Mouse (Mus musculus) intestine, embryonic 15.5 days (tissue): ENCODE measurements around the gene Eps15. TPM values are rescaled to one million over a fixed set of nuclear protein-coding genes. Genes with fewer than 3 reads are reported as not detected.
A peak's percentile ranks its signal among the peaks of the same experiment; 100 is the strongest.

Source experiments
- ATAC-seq: fragments of 200-750 bp; cut with Nextera tagmentation; 2 replicates; pipeline ENCODE4 v1.8.0; 2017; ENCODE audit warnings: moderate TSS enrichment, moderate library complexity
- H3K27ac ChIP-seq: fragments of 300-500 bp; sonication (generic); 2 replicates; pipeline ENCODE4 v1.5.1; 2015; ENCODE audit warnings: mild to moderate bottlenecking, inconsistent platforms
- H3K27me3 ChIP-seq: fragments of 300-500 bp; sonication (generic); replicated peaks from 2 replicates; pipeline ENCODE4 v1.6.1; 2015; ENCODE audit warnings: inconsistent platforms
- H3K36me3 ChIP-seq: fragments of 300-500 bp; sonication (generic); 2 replicates; pipeline ENCODE4 v1.6.1; 2015; ENCODE audit warnings: inconsistent platforms
- H3K4me1 ChIP-seq: fragments of 300-500 bp; sonication (generic); replicated peaks from 2 replicates; pipeline ENCODE4 v1.6.1; 2015; ENCODE audit warnings: inconsistent platforms
- H3K4me2 ChIP-seq: fragments of 300-500 bp; sonication (generic); replicated peaks from 2 replicates; pipeline ENCODE4 v1.6.1; 2015; ENCODE audit warnings: mild to moderate bottlenecking, inconsistent platforms
- H3K4me3 ChIP-seq: fragments of 300-500 bp; sonication (generic); replicated peaks from 2 replicates; pipeline ENCODE4 v1.5.1; 2015; ENCODE audit warnings: inconsistent platforms
- H3K9ac ChIP-seq: fragments of 300-500 bp; sonication (generic); 2 replicates; pipeline ENCODE4 v1.6.1; 2015; ENCODE audit warnings: inconsistent platforms
- H3K9me3 ChIP-seq: fragments of 300-500 bp; sonication (generic); 2 replicates; pipeline ENCODE4 v1.6.1; 2016; ENCODE audit warnings: inconsistent platforms
- WGBS: fragments of 180-500 bp; shearing (Covaris S2); methylation state at CpG from one replicate; pipeline ENCODE4 v1.1.7; 2015; 5-methylcytosine and 5-hydroxymethylcytosine counted together
- polyA plus RNA-seq: library from polyadenylated mRNA; unstranded; fragments of >200 nt; fragmentation: Nextera tagmentation; extraction: Ambion mirVana; gene quantifications from 2 replicates; pipeline ENCODE4 v1.2.1, GENCODE M21; 2015

Gene Eps15
- 30.4 and 35.1 TPM in 2 replicates for polyA plus RNA-seq

DNA sequence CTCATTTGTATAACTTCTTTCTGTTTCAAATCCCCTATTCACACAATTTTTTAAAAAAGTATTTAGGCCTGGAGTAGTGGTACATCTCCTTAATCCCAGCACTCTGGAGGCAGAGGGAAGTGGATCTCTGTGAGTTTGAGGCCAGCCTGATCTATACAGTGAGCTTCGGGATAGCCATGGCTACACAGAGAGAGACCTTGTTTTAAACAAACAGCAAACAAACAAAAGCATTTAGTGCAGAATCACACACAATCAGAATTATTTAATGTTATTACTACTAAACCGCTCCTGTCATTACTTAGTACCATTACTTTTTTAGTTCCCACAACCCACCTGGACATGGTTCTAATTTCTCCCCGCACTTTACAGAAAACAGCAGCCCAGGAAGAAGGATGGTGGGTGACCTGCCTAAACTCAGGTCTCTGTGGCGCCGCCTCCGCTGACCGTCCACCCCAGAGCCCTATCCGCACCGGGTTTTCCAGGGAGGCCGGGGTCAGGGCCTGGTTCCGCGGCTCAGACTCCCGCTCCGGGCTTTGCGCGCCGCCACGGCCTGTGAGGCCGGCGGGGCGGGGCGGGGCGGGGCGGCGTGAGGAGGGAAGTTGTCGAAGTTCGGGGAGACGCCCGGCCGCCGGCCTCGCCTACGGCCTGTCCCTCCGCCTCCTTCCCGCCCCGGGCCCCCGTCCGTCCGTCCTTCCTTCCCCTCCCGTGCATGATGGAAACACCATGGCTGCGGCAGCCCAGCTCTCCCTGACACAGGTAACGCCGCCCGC is at the start of gene Eps15:
Gene Eps15 (plus strand): TSS at position 580 of the 770 bp plus-strand sequence.
- 0 out of 2 replicates have a peak, but pooled peaks cover 11% of the 10 kb centered on the region for H3K4me1 ChIP-seq
- no peaks in the 10 kb centered on the region for H3K27me3 ChIP-seq
- H3K36me3 ChIP-seq = no peaks in the 10 kb centered on the region
- H3K27ac ChIP-seq = peak within 1 kb of the TSS; percentile 81
- peak; percentile 97 for ATAC-seq
- no peaks in the 10 kb centered on the region for H3K9me3 ChIP-seq
- peak within 1 kb of the TSS; percentile 81 for H3K9ac ChIP-seq
- H3K4me2 ChIP-seq = peak within 1 kb of the TSS; percentile 87
- WGBS = 2% methylated on average over 44 of the region's 44 CpGs
- H3K4me3 ChIP-seq = peak within 1 kb of the TSS; percentile 85

DNA sequence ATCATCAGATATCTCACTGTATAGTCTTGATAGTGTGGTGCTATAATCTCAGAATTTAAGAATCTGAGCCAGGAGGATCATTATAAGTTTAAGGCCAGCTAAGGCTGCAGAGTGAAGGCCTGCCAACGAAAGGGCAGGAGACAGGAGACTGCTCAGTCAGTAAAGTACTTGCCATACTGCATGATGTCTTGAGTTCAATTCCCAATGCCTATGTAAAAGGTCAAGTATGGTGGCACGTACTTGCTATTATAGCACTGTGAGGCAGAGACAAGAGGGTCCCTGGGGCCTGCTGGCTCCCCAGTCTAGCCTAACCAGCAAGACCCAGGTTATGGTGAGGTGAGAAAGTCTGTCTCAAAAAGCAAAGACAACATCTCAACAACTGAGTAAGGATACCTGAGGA is 45.9 kb upstream of the Eps15 start, which contains the start of gene Calr4:
Gene Calr4 (plus strand): TSS at position 301 of the 400 bp plus-strand sequence.
- no peaks in the 10 kb centered on the region for H3K9me3 ChIP-seq
- H3K27ac ChIP-seq = no peak within 1 kb of the TSS
- WGBS = 85% methylated on average over 2 of the region's 2 CpGs
- H3K4me2 ChIP-seq = no peak within 1 kb of the TSS
- H3K36me3 ChIP-seq = no peaks in the 10 kb centered on the region
- no peaks in the 10 kb centered on the region for H3K27me3 ChIP-seq
- ATAC-seq = no peak
- H3K4me1 ChIP-seq = no peaks in the 10 kb centered on the region
- H3K9ac ChIP-seq = no peak within 1 kb of the TSS
- H3K4me3 ChIP-seq = no peak within 1 kb of the TSS

DNA sequence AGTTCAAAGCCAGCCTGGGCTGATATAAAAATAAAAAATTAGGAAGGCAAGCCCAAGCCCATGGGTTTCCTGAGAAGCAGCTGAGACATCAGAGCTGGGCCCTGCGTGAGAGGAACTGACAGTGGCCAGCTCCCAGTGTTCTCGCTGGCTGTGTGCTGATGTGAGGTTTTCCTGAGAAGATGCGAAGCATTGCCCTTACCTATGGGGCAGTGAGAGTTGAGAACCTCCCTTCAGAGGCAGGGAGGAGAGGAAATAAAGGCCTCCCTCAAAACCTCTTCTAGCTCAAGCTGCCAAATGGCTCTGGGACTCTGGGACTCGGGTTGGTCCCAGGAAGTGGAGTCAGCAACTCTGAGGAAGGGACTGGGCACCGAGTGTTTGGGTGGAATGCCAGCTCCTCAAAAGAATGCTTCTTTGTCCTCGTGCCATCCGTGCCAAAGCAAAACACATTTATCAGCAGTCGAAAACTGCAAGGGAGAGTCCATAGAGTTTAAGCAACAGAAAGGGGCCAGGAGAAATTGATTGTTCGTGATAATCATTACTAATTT is 45.2 kb upstream of the Eps15 start:
- Histone ChIP-seq H3K27ac (no peak overlapping the region), H3K9me3 (no peaks in the 10 kb centered on the region), H3K4me3 (no peak overlapping the region), H3K4me1 (no peaks in the 10 kb centered on the region), H3K36me3 (no peaks in the 10 kb centered on the region), H3K4me2 (no peak overlapping the region), H3K9ac (no peak overlapping the region), H3K27me3 (no peaks in the 10 kb centered on the region)
- no peak for ATAC-seq
- 70% methylated on average over 9 of the region's 9 CpGs for WGBS

DNA sequence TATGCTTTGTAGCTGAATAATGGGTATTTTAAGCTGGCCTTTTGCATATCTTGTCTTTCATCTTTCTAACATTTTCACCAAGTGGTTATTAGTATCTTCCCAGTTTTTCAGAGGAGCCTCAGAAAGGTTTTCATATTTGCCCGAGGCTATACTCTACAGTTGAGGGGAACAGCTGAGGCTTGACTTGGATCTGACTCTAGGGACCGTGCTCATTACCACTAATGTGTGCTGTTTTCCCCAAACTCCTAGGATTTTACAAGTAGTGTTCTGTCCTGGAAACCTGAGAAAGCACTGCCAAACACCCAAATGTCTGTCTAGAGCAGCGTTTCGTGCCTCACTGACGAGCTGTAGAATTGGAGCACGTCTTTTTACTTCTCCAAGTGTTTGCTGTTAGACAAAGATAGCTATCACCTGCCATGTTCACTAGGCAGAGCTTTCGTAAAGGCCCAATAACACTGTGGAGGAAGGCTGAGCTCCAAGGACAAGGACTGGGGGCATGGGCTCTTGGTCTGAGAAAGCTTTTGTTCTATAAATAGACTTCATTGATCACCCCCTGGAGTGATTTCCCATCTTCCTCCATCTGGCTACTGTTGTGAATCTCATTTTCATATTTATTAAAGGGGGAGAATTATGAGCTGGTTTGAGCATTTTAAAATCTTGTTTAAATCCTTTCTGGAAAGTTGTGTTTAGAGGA is 43.7 kb upstream of the Eps15 start:
- Histone ChIP-seq H3K9ac (no peak overlapping the region), H3K36me3 (no peaks in the 10 kb centered on the region), H3K4me3 (no peak overlapping the region), H3K27me3 (no peaks in the 10 kb centered on the region), H3K9me3 (no peaks in the 10 kb centered on the region), H3K27ac (no peak overlapping the region), H3K4me2 (no peak overlapping the region), H3K4me1 (no peaks in the 10 kb centered on the region)
- no peak for ATAC-seq
- 69% methylated on average over 7 of the region's 7 CpGs for WGBS

DNA sequence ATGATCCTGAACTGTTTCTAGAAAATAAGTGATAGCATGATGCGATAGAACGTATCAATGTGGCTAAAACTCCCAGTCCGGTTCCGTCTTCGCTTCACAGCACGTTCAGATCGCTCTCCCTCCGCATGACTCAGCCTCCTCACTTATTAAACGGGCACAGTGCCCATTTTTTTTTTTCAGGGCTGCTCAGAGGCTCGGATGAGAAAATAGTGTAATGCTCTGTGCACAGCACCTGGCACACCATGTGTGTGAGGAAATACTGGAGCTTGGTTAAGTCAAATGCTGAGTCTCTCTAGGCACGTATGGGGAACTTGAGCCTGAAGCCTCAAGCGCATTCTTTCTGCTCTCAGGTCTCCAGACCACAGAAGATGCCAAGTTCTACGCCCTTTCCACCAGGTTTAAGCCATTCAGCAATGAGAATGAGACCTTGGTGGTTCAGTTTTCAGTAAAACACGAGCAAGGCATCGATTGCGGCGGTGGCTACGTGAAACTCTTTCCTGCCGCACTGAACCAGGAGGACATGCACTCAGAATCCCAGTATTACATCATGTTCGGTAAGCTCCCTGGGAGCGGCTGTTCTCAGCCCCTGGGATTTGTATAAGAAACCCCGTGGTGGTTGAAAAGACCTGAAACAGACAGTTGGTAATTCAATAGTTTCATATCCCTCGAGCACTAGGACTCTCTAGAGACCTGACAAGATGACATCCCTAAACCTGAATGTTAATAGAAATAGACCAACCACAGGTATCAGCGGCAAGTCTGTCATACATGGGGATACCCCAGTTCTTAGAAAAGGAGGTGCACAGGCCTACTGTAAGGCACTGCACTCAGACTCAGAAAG is 41.4 kb upstream of the Eps15 start:
- Histone ChIP-seq H3K36me3 (no peaks in the 10 kb centered on the region), H3K9me3 (no peaks in the 10 kb centered on the region), H3K4me3 (no peak overlapping the region), H3K9ac (no peak overlapping the region), H3K4me2 (no peak overlapping the region), H3K27ac (no peak overlapping the region), H3K27me3 (no peaks in the 10 kb centered on the region), H3K4me1 (no peaks in the 10 kb centered on the region)
- 84% methylated on average over 24 of the region's 24 CpGs for WGBS
- no peak for ATAC-seq

DNA sequence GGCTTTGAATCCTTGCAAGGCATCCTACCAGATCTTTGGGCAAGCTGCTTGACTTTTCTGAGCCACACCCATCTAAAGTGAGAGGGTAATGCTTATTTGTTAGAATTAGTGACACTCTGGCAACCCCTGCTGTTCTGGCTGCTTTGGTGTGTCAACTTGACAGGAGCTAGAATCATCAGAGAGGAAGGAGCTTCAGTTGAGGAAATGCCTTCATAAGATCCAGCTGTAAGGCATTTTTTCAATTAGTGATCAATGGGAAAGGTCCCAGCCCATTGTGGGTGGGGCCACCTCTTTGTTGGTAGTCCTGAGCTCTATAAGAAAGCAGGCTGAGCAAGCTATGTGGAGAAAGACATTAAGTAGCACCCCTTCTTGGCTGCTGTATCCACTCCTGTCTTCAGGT is 38.8 kb upstream of the Eps15 start:
- H3K9ac ChIP-seq = no peak overlapping the region
- H3K27me3 ChIP-seq = no peaks in the 10 kb centered on the region
- no peak for ATAC-seq
- H3K4me3 ChIP-seq = no peak overlapping the region
- H3K9me3 ChIP-seq = no peaks in the 10 kb centered on the region
- no peak overlapping the region for H3K4me2 ChIP-seq
- no peak overlapping the region for H3K27ac ChIP-seq
- H3K4me1 ChIP-seq = no peaks in the 10 kb centered on the region
- H3K36me3 ChIP-seq = no peaks in the 10 kb centered on the region

DNA sequence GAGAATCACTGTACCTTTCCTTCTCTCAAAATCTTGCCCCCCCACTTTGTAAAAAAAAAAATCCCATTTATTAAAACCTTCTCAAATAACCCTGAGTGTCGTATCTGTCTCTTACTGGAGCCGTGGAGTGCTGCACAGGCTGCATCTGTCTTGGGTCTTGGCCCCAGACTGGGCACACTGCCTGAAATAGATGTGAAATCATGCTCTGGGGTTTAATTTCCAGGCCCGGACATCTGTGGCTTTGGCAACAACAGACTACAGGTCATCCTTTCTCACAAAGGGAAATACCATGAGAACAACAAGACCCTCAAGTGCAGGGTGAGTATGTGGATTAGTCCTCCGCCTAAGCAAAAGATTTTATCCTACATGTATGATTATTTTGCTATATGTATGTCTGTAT is 38.1 kb upstream of the Eps15 start:
- no peak for ATAC-seq
- no peaks in the 10 kb centered on the region for H3K4me1 ChIP-seq
- H3K4me3 ChIP-seq = no peak overlapping the region
- no peak overlapping the region for H3K4me2 ChIP-seq
- WGBS = 43% methylated on average over 4 of the region's 4 CpGs
- H3K9ac ChIP-seq = no peak overlapping the region
- H3K27ac ChIP-seq = no peak overlapping the region
- H3K27me3 ChIP-seq = no peaks in the 10 kb centered on the region
- H3K9me3 ChIP-seq = no peaks in the 10 kb centered on the region
- no peaks in the 10 kb centered on the region for H3K36me3 ChIP-seq

DNA sequence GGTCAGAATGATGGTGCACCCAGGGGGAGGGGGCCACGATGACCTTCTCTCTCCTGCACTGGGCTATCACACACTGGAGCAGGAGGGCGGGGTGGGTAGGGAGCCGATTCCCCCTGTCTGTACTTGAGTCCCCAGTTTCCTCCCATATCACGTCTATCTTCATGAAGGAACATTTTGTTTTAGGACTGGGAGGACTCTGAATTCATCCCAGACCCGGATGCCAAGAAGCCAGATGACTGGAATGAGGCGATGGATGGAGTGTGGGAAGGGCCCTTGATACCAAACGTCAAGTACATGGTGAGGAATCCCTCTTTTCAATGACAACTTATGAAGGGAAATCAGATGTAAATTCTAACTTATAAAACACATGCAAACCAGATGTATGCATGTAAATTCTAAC is 35.6 kb upstream of the Eps15 start:
- Histone ChIP-seq H3K4me2 (no peak overlapping the region), H3K9me3 (no peaks in the 10 kb centered on the region), H3K4me1 (no peaks in the 10 kb centered on the region), H3K9ac (no peak overlapping the region), H3K36me3 (no peaks in the 10 kb centered on the region), H3K27ac (no peak overlapping the region), H3K27me3 (no peaks in the 10 kb centered on the region), H3K4me3 (no peak overlapping the region)
- WGBS = 75% methylated on average over 7 of the region's 7 CpGs
- no peak for ATAC-seq

DNA sequence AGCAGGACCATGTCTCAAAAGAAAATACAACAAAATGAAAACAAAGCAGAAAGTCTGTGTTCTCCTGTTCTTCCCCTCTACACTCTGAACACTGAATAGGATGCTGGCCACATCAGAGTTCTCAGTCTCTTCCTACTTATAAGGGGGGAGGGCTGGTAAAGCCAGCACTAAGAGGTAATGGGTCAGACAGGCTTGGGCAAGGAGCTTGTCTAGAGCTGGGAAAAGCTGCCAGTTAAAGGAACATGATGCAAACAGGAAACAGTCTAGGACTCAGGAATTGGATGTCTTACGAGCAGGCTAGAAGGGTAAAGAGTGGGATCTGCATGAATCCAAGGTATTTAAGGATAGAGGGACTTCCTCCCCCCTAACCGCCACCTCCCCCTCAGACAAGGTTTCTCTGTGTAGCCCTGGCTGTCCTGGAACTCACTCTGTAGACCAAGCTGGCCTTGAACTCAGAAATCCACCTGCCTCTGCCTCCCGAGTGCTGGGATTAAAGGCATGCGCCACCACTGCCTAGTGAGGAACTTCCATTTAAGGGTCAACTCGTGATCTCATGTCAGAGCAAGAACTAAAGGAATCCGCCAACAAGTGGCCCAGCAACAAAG is 35.0 kb upstream of the Eps15 start:
- H3K4me2 ChIP-seq = no peak overlapping the region
- no peak for ATAC-seq
- no peak overlapping the region for H3K9ac ChIP-seq
- H3K4me3 ChIP-seq = no peak overlapping the region
- no peaks in the 10 kb centered on the region for H3K9me3 ChIP-seq
- no peaks in the 10 kb centered on the region for H3K36me3 ChIP-seq
- no peaks in the 10 kb centered on the region for H3K27me3 ChIP-seq
- H3K4me1 ChIP-seq = no peaks in the 10 kb centered on the region
- H3K27ac ChIP-seq = no peak overlapping the region
- 82% methylated on average over 6 of the region's 6 CpGs for WGBS

DNA sequence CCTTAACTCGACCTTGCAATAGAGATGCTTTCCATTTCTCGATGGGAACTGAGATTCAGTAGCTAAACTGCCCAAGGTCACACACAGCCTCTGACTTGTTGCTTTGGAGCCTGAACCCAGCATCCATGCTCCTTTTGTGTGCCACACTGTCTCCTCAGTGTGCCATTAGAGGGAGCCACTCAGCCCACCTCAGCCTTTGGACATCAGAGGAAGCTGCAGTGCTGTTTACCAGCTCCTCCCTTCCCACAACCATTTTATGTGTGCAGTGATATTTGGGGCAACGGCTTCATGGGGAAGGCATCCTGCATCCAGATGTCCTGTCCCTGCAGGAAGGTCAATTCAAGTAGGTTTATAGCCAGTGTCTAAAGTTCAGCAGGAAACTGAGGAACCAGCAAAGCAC is 28.5 kb upstream of the Eps15 start:
- Histone ChIP-seq H3K9me3 (no peaks in the 10 kb centered on the region), H3K27me3 (no peaks in the 10 kb centered on the region), H3K4me3 (no peak overlapping the region), H3K36me3 (no peaks in the 10 kb centered on the region), H3K4me1 (peaks cover 4% of the 10 kb centered on the region; the same call in 1 of the 2 replicates), H3K27ac (no peak overlapping the region), H3K9ac (no peak overlapping the region), H3K4me2 (no peak overlapping the region)
- 39% methylated on average over 3 of the region's 3 CpGs for WGBS
- no peak for ATAC-seq

DNA sequence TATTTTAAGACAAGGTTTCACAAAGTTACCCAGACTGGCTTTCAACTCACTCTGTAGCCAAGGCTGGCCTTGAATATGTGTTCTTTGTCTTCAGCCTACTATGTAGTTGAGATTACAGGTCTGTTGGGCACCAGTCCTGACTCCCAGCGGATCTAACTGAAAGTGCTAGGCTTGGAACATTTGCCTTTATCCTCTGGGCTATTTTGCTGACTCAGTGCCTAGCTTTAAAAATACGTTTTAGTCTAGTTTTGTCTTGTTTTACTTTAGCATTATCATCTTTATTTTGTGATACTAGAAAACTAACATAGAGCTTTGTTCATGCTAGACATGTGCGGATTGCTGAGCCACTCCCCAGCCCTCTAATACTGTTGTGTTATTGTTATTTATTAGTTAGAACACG is 27.9 kb upstream of the Eps15 start:
- ATAC-seq = no peak
- H3K27me3 ChIP-seq = no peaks in the 10 kb centered on the region
- no peak overlapping the region for H3K9ac ChIP-seq
- H3K36me3 ChIP-seq = no peaks in the 10 kb centered on the region
- no peak overlapping the region for H3K4me2 ChIP-seq
- no peak overlapping the region for H3K27ac ChIP-seq
- 76% methylated on average over 4 of the region's 4 CpGs for WGBS
- no peak overlapping the region for H3K4me3 ChIP-seq
- H3K4me1 ChIP-seq = peaks cover 4% of the 10 kb centered on the region; the same call in 1 of the 2 replicates
- no peaks in the 10 kb centered on the region for H3K9me3 ChIP-seq
